Mouse (Mus musculus): ENCODE data around the gene Spns2. TPM values are rescaled to one million over a fixed set of nuclear protein-coding genes. Genes with fewer than 3 reads are reported as not detected.

The Spns2 gene
- polyA plus RNA-seq, 1 experiment from 2014 or later = 5.7 TPM

DNA sequence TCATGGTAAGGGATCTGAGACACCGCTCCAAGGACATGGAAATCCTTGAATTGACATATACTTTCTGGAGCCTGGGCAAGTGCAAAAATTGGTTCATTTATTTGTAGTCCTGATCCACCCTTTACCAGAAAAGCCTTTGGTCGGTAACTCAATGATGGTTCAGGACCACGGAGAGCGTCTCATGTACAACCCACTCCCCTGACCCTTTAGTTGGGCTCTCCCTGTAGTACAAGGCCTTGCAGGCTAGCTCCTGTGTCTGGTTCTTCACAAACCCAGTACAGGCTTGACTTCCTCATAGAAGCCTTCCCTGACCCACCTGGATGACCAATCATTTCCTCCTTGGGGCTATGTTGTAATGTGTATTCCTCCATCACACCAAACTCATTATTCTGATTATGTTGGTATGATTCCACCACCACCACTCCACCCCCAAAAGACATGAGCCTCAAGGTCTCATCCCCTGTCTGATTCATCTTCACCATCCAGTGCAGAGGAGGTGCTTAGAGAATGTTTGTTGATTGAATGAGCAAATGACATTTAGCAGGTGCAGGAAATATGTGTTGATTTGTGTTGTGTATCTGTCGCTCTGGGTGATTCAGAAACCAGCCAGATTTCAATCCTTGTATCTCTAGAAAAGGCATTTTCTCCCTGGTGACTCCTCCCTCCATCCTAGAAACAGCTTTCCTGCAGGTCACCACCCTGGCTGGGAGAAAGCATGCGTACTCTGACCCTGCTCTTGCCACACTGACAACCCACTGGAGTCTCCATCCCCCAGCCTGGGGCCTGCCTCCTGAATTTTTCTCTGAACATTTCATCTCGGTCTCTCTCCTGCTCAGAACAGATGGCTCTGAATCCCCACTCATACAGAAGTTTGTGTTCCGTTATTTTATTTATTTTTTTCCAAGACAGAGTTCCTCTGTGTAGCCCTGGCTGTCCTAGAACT is 4.6 kb upstream of the Spns2 start:
- Histone ChIP-seq H3K36me3 (ENCODE audit: control insufficient read depth, insufficient read depth) (no peaks in the 10 kb centered on the region), H3K4me2 (ENCODE audit: low read depth, low read length) (no peak overlapping the region), H3K27me3 (ENCODE audit: control insufficient read depth, insufficient read depth, low read depth, low read length) (peaks cover 14% of the 10 kb centered on the region), H3K9me3 (replicated peaks; ENCODE audit: control insufficient read depth, low read length) (no peaks in the 10 kb centered on the region), H3K9ac (ENCODE audit: low read depth, low read length) (no peak overlapping the region), H3K4me1 (ENCODE audit: control insufficient read depth, low read depth, low read length) (peaks cover 5% of the 10 kb centered on the region), H3K27ac (ENCODE audit: low read length) (no peak overlapping the region), H3K4me3 (ENCODE audit: low read depth, low read length) (no peak overlapping the region)
- no peak for ATAC-seq (ENCODE audit: low read depth)
- WGBS (ENCODE audit: insufficient replicate concordance) = 41% methylated on average over 8 of the region's 8 CpGs

DNA sequence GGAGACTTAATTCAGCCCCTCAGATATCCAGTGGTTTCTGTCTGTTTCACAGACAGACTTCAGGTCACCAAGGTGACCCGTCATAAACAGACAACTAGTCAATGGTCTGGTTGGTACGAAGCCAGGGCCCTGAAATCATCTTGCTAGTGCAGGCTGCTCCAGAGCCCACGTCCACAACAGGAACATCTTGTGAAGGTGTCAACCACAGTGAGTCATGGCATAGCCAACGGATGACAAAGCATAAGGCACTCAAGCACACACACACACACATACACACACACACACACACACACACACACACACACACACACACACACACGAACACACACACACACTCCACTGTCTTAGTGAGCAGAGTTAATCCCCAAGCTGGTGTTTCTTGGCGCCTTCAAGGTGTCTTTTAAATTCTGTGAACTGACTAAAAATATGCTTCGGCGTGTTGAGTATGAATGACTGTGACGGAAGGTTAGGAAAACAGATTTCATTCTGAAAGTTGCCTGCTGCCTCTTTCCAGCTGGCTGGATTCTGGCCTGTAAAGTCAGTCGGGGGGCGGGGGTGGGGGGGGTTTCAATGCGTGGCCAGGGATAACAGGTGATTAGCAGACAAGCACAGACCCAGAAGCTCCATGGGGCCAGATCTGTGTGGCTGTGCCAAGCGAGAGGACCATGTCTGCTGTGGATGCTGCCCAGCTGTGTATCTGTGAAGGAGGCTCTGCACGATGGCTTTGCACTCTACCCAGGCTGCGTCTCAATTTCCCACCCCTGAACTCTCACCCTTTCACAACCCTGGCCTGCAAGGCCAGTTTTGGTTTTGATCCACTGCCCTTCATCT is 1.6 kb upstream of the Spns2 start:
- ATAC-seq (ENCODE audit: low read depth) = no peak
- Histone ChIP-seq H3K27ac (ENCODE audit: low read length) (no peak overlapping the region), H3K9me3 (replicated peaks; ENCODE audit: control insufficient read depth, low read length) (no peaks in the 10 kb centered on the region), H3K4me3 (ENCODE audit: low read depth, low read length) (no peak overlapping the region), H3K4me1 (ENCODE audit: control insufficient read depth, low read depth, low read length) (peaks cover 28% of the 10 kb centered on the region), H3K4me2 (ENCODE audit: low read depth, low read length) (no peak overlapping the region), H3K9ac (ENCODE audit: low read depth, low read length) (no peak overlapping the region), H3K36me3 (ENCODE audit: control insufficient read depth, insufficient read depth) (no peaks in the 10 kb centered on the region), H3K27me3 (ENCODE audit: control insufficient read depth, insufficient read depth, low read depth, low read length) (peaks cover 25% of the 10 kb centered on the region)
- WGBS (ENCODE audit: insufficient replicate concordance) = 52% methylated on average over 15 of the region's 15 CpGs

DNA sequence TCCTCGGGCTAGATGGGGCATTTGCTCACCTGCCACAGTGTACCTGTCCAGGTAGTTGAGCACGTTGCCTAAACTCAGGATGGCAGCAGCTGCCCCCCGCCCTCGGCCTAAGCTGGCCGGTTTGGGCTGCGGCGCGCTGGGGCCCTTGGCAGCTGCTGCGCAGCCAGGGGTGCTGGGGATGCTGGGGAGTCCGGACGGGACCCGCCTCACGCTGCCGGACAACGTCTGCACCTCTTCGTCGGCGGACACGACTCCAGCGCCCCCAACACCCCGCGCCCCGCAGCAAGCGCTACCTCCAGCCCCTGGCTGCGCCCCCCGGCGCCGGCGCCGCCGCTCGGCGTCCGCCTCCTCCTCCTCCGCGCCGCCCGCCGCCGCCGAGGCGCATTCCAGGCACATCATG is 307 bp downstream of the Spns2 start:
- H3K27ac ChIP-seq (ENCODE audit: low read length) = no peak overlapping the region
- H3K4me2 ChIP-seq (ENCODE audit: low read depth, low read length) = peak overlapping the region; percentile 90
- ATAC-seq (ENCODE audit: low read depth) = no peak
- WGBS (ENCODE audit: insufficient replicate concordance) = under 1% methylated on average over 26 of the region's 42 CpGs
- peaks cover 25% of the 10 kb centered on the region for H3K27me3 ChIP-seq (ENCODE audit: control insufficient read depth, insufficient read depth, low read depth, low read length)
- peak overlapping the region; percentile 16; the same call in 1 of the 2 replicates for H3K9ac ChIP-seq (ENCODE audit: low read depth, low read length)
- H3K36me3 ChIP-seq (ENCODE audit: control insufficient read depth, insufficient read depth) = no peaks in the 10 kb centered on the region
- peaks cover 32% of the 10 kb centered on the region for H3K4me1 ChIP-seq (ENCODE audit: control insufficient read depth, low read depth, low read length)
- H3K4me3 ChIP-seq (ENCODE audit: low read depth, low read length) = peak overlapping the region; percentile 62
- H3K9me3 ChIP-seq (replicated peaks; ENCODE audit: control insufficient read depth, low read length) = no peaks in the 10 kb centered on the region

DNA sequence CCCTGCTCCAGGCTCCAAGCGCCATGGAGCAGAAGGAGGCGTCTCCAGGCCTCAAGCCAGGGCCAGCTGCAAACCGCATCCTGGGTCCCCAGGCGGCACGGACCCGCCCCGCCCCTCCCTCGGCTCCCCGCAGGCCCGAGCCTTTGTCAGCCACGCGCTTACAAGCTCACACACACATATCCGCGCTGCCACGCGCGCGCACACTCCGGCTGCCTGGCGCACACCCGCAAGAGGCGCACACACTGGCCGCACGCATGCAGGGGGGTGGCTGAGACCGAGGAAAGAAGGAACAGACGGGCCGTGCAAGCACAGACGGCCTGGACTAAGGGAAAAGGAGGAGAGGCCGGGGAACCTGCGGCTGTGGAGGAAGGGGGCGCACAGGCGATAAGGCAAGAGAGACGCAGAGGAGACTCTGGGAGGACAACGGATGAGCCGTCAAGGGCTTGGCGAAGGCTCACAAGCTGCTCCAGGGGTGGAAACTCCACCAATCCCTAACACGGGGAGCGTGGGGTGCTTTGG is 892 bp downstream of the Spns2 start:
- peak overlapping the region; percentile 90 for H3K4me2 ChIP-seq (ENCODE audit: low read depth, low read length)
- H3K9ac ChIP-seq (ENCODE audit: low read depth, low read length) = peak overlapping the region; percentile 31
- H3K36me3 ChIP-seq (ENCODE audit: control insufficient read depth, insufficient read depth) = no peaks in the 10 kb centered on the region
- peaks cover 30% of the 10 kb centered on the region for H3K4me1 ChIP-seq (ENCODE audit: control insufficient read depth, low read depth, low read length)
- H3K4me3 ChIP-seq (ENCODE audit: low read depth, low read length) = peak overlapping the region; percentile 62
- H3K27ac ChIP-seq (ENCODE audit: low read length) = no peak overlapping the region
- no peaks in the 10 kb centered on the region for H3K9me3 ChIP-seq (replicated peaks; ENCODE audit: control insufficient read depth, low read length)
- no peak for ATAC-seq (ENCODE audit: low read depth)
- peaks cover 25% of the 10 kb centered on the region for H3K27me3 ChIP-seq (ENCODE audit: control insufficient read depth, insufficient read depth, low read depth, low read length)
- WGBS (ENCODE audit: insufficient replicate concordance) = 0% methylated on average over 38 of the region's 38 CpGs

DNA sequence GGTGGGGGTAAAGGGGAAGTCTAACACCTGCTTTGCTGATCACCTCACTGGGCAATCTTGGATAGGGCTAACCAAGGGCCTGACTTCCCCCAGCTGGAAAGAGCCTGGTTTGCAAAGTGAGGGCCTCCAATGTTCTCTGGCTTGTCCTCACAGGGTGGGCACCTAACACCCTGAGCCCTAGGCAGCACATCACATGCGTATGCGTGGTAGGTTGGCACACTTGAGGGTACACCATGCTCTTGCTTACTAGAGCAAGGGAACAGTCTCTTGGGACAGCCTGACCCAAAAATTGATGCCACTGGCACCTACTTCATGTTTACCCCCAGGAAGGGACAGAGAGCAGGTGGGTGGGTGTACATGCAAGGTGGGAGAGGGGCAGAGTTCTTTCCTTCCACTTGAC is 2.0 kb downstream of the Spns2 start:
- no peak for ATAC-seq (ENCODE audit: low read depth)
- no peaks in the 10 kb centered on the region for H3K9me3 ChIP-seq (replicated peaks; ENCODE audit: control insufficient read depth, low read length)
- H3K27me3 ChIP-seq (ENCODE audit: control insufficient read depth, insufficient read depth, low read depth, low read length) = peaks cover 25% of the 10 kb centered on the region
- peaks cover 33% of the 10 kb centered on the region for H3K4me1 ChIP-seq (ENCODE audit: control insufficient read depth, low read depth, low read length)
- WGBS (ENCODE audit: insufficient replicate concordance) = 45% methylated on average over 2 of the region's 2 CpGs
- no peak overlapping the region for H3K9ac ChIP-seq (ENCODE audit: low read depth, low read length)
- H3K36me3 ChIP-seq (ENCODE audit: control insufficient read depth, insufficient read depth) = no peaks in the 10 kb centered on the region
- H3K27ac ChIP-seq (ENCODE audit: low read length) = no peak overlapping the region
- no peak overlapping the region; the same call in 1 of the 2 replicates for H3K4me3 ChIP-seq (ENCODE audit: low read depth, low read length)
- H3K4me2 ChIP-seq (ENCODE audit: low read depth, low read length) = no peak overlapping the region

DNA sequence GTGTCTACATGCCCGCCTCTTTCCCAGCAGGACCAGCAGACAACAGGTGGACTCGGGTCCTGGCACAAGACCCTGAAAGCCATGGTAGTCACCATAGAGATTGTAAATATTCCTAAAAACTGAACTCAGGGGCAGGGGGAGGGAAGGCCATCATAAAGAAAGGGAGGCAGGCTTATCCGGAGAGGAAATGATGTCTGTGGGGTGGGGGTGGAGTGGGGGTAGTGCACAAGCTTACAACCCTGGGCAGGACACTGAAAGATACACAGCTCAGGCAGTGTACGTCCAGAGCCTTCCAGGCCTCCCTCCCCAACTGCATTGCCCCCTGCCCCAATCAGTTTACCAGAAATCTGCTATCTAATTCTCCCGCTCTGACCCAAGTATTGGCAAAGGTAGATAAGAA is 2.5 kb downstream of the Spns2 start:
- H3K4me1 ChIP-seq (ENCODE audit: control insufficient read depth, low read depth, low read length) = peaks cover 39% of the 10 kb centered on the region
- H3K27me3 ChIP-seq (ENCODE audit: control insufficient read depth, insufficient read depth, low read depth, low read length) = peaks cover 25% of the 10 kb centered on the region
- no peak for ATAC-seq (ENCODE audit: low read depth)
- no peaks in the 10 kb centered on the region for H3K9me3 ChIP-seq (replicated peaks; ENCODE audit: control insufficient read depth, low read length)
- no peaks in the 10 kb centered on the region for H3K36me3 ChIP-seq (ENCODE audit: control insufficient read depth, insufficient read depth)
- WGBS (ENCODE audit: insufficient replicate concordance) = 18% methylated on average over 5 of the region's 5 CpGs
- H3K4me3 ChIP-seq (ENCODE audit: low read depth, low read length) = no peak overlapping the region
- H3K4me2 ChIP-seq (ENCODE audit: low read depth, low read length) = 0 out of 2 replicates have a peak overlapping the region, but pooled peaks have one; percentile 13
- H3K27ac ChIP-seq (ENCODE audit: low read length) = no peak overlapping the region
- no peak overlapping the region for H3K9ac ChIP-seq (ENCODE audit: low read depth, low read length)

DNA sequence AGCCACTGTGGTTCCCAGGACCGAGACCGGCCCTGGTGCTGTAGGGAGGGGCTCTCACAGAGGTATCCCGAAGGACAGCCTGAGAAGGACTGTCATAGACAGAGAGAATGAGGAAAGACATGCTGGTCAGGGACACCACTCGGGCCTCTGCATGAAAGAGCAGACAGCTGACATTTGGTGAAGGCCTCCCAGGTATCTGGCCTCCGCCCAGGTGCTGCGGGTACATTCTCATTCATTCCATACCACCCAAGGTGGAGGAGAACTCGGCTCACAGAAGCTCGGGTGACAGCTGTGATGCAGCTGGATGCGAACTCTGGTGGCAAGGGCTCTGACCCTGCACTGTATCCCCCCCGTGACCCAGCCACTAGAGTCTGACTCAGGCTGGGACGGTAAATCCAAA is 3.7 kb downstream of the Spns2 start:
- WGBS (ENCODE audit: insufficient replicate concordance) = 50% methylated on average over 11 of the region's 11 CpGs
- H3K27ac ChIP-seq (ENCODE audit: low read length) = no peak overlapping the region
- peaks cover 51% of the 10 kb centered on the region for H3K4me1 ChIP-seq (ENCODE audit: control insufficient read depth, low read depth, low read length)
- H3K27me3 ChIP-seq (ENCODE audit: control insufficient read depth, insufficient read depth, low read depth, low read length) = peaks cover 24% of the 10 kb centered on the region
- no peaks in the 10 kb centered on the region for H3K9me3 ChIP-seq (replicated peaks; ENCODE audit: control insufficient read depth, low read length)
- ATAC-seq (ENCODE audit: low read depth) = no peak
- H3K4me3 ChIP-seq (ENCODE audit: low read depth, low read length) = no peak overlapping the region
- no peak overlapping the region for H3K4me2 ChIP-seq (ENCODE audit: low read depth, low read length)
- H3K36me3 ChIP-seq (ENCODE audit: control insufficient read depth, insufficient read depth) = no peaks in the 10 kb centered on the region
- H3K9ac ChIP-seq (ENCODE audit: low read depth, low read length) = no peak overlapping the region

DNA sequence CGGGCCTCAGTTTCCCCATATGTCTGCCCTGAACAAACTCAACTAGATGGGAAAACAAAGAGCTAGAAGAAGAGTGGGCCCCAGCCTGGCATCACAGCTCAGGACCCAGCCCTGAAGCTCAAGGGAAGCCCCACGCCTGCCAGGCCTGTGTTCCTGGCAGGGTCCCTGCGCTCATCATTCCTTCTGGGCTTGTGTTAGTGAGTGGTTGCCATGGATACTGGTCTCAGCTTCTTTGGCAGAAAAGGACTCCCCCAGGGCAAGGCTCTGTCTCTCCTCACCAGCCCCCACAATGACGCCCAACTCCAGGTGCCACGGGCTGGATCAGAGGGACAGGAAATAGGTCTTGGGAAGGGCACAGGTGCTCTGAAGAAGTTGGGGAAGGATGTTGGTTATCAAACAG is 4.5 kb downstream of the Spns2 start:
- no peak overlapping the region for H3K4me3 ChIP-seq (ENCODE audit: low read depth, low read length)
- WGBS (ENCODE audit: insufficient replicate concordance) = 40% methylated on average over 5 of the region's 5 CpGs
- H3K4me2 ChIP-seq (ENCODE audit: low read depth, low read length) = no peak overlapping the region
- no peak overlapping the region for H3K9ac ChIP-seq (ENCODE audit: low read depth, low read length)
- H3K9me3 ChIP-seq (replicated peaks; ENCODE audit: control insufficient read depth, low read length) = no peaks in the 10 kb centered on the region
- no peak for ATAC-seq (ENCODE audit: low read depth)
- H3K27me3 ChIP-seq (ENCODE audit: control insufficient read depth, insufficient read depth, low read depth, low read length) = peaks cover 19% of the 10 kb centered on the region
- H3K27ac ChIP-seq (ENCODE audit: low read length) = no peak overlapping the region
- H3K4me1 ChIP-seq (ENCODE audit: control insufficient read depth, low read depth, low read length) = peaks cover 51% of the 10 kb centered on the region
- H3K36me3 ChIP-seq (ENCODE audit: control insufficient read depth, insufficient read depth) = no peaks in the 10 kb centered on the region
